Mouse (Mus musculus) liver, adult 2 months (tissue): ENCODE measurements at regions not wholly inside any gene's neighbourhood (a gene's known extent, or its start where the extent isn't known, plus 50 kb on each side); places are given as distances from the start of the nearest gene placed in this dataset.

Source experiments
- DNase-seq: peaks from one replicate; pipeline ENCODE4 v3.0.0-alpha.2; 2011; ENCODE audit warnings: low read depth, low spot score; ENCODE audit errors: extremely low read depth
- H3K27ac ChIP-seq: fragments of 200-500 bp; replicated peaks from 2 replicates; pipeline ENCODE4 v1.5.1; 2012; ENCODE audit warnings: low read depth, mild to moderate bottlenecking, control low read depth, inconsistent platforms, low read length; ENCODE audit not compliant: insufficient read depth
- H3K27me3 ChIP-seq: fragments of 200-500 bp; 2 replicates; pipeline ENCODE4 v1.6.1; 2012; ENCODE audit warnings: mild to moderate bottlenecking, moderate library complexity, low read length, inconsistent platforms; ENCODE audit not compliant: control insufficient read depth, insufficient read depth
- H3K36me3 ChIP-seq: fragments of 200-500 bp; 2 replicates; pipeline ENCODE4 v1.6.1; 2012; ENCODE audit warnings: low read length, inconsistent platforms; ENCODE audit not compliant: control insufficient read depth, insufficient read depth
- H3K4me1 ChIP-seq: fragments of 200-500 bp; 2 replicates; pipeline ENCODE4 v1.6.1; 2011; ENCODE audit warnings: low read length; ENCODE audit not compliant: control insufficient read depth, insufficient read depth
- H3K4me3 ChIP-seq: fragments of 200-500 bp; 2 replicates; pipeline ENCODE4 v1.5.1; 2011; ENCODE audit warnings: low read depth, mild to moderate bottlenecking, control low read depth, low read length, moderate library complexity; ENCODE audit not compliant: insufficient read depth
- H3K79me2 ChIP-seq: fragments of 200-500 bp; 2 replicates; pipeline ENCODE4 v1.6.1; 2012; ENCODE audit warnings: inconsistent platforms, mild to moderate bottlenecking, low read length, moderate library complexity; ENCODE audit not compliant: control insufficient read depth, insufficient read depth
- H3K9ac ChIP-seq: fragments of 200-500 bp; 2 replicates; pipeline ENCODE4 v1.6.1; 2012; ENCODE audit warnings: low read depth, mild to moderate bottlenecking, control low read depth, inconsistent platforms, low read length
- CTCF ChIP-seq: fragments of 200-500 bp; IDR thresholded peaks from 2 replicates; pipeline ENCODE4 v1.5.1; 2011; ENCODE audit warnings: low read depth, low read length, control low read depth
- POLR2A ChIP-seq: fragments of 200-500 bp; IDR thresholded peaks from 2 replicates; pipeline ENCODE4 v1.6.1; 2011; ENCODE audit warnings: low read length, control low read depth; ENCODE audit not compliant: insufficient read depth; ENCODE audit errors: extremely low read depth
- WGBS: fragments of 180-500 bp; shearing (Covaris S2); methylation state at CpG from one replicate; pipeline ENCODE4 v1.1.7; 2018; 5-methylcytosine and 5-hydroxymethylcytosine counted together

GRCm38 (mm10) chr19:22015854-22016610 lies 122.8 kb upstream of the Trpm3 start:
- Histone ChIP-seq H3K36me3 (no peaks in the 10 kb centered on the region), H3K27me3 (no peaks in the 10 kb centered on the region), H3K27ac (no peak overlapping the region), H3K4me3 (no peak overlapping the region), H3K9ac (no peak overlapping the region), H3K4me1 (no peaks in the 10 kb centered on the region), H3K79me2 (no peaks in the 10 kb centered on the region)
- WGBS = 92% methylated on average over 3 of the region's 3 CpGs
- TF ChIP-seq POLR2A (no peak), CTCF (no peak)
- no peak for DNase-seq

- TF ChIP-seq POLR2A = no peak
- no peak for TF ChIP-seq CTCF
- Histone ChIP-seq H3K4me1 (no peaks in the 10 kb centered on the region), H3K27ac (no peak overlapping the region), H3K79me2 (no peaks in the 10 kb centered on the region), H3K4me3 (no peak overlapping the region), H3K36me3 (no peaks in the 10 kb centered on the region), H3K27me3 (no peaks in the 10 kb centered on the region), H3K9ac (no peak overlapping the region)
- no peak for DNase-seq
- 85% methylated on average over 2 of the region's 2 CpGs for WGBS
These were observed 121.4 kb upstream of the Trpm3 start for GRCm38 (mm10) chr19:22017425-22017824.

GRCm38 (mm10) chr19:22027577-22027976 lies 111.3 kb upstream of the Trpm3 start:
- H3K27ac ChIP-seq = no peak overlapping the region
- no peak overlapping the region for H3K9ac ChIP-seq
- DNase-seq = no peak
- no peaks in the 10 kb centered on the region for H3K27me3 ChIP-seq
- H3K36me3 ChIP-seq = no peaks in the 10 kb centered on the region
- H3K4me3 ChIP-seq = no peak overlapping the region
- no peak for TF ChIP-seq POLR2A
- TF ChIP-seq CTCF = no peak
- no peaks in the 10 kb centered on the region for H3K79me2 ChIP-seq
- no peaks in the 10 kb centered on the region for H3K4me1 ChIP-seq

- Histone ChIP-seq H3K36me3 (no peaks in the 10 kb centered on the region), H3K27ac (no peak overlapping the region), H3K4me1 (no peaks in the 10 kb centered on the region), H3K27me3 (no peaks in the 10 kb centered on the region), H3K9ac (no peak overlapping the region), H3K4me3 (no peak overlapping the region), H3K79me2 (no peaks in the 10 kb centered on the region)
- no peak for DNase-seq
- 90% methylated on average over 6 of the region's 6 CpGs for WGBS
- TF ChIP-seq POLR2A = no peak
- TF ChIP-seq CTCF = no peak
These were observed 91.2 kb upstream of the Trpm3 start for GRCm38 (mm10) chr19:22047657-22048056.

GRCm38 (mm10) chr19:22066302-22066701 lies 72.5 kb upstream of the Trpm3 start:
- no peak for DNase-seq
- Histone ChIP-seq H3K4me1 (peaks cover 2% of the 10 kb centered on the region; the same call in 1 of the 2 replicates), H3K36me3 (no peaks in the 10 kb centered on the region), H3K27me3 (no peaks in the 10 kb centered on the region), H3K4me3 (no peak overlapping the region), H3K79me2 (no peaks in the 10 kb centered on the region), H3K9ac (no peak overlapping the region), H3K27ac (no peak overlapping the region)
- WGBS = 30% methylated on average over 8 of the region's 8 CpGs
- TF ChIP-seq POLR2A (no peak), CTCF (no peak)
